Mouse (Mus musculus) small intestine, adult 2 months (tissue): ENCODE data around the gene Abcb4.

ENCODE experiments used
- CTCF ChIP-seq: fragments of 200-500 bp; IDR thresholded peaks from 2 replicates; pipeline ENCODE4 v1.5.1; 2012; ENCODE audit warnings: low read depth, mild to moderate bottlenecking, control low read depth, inconsistent platforms, low read length, moderate library complexity, mixed read lengths; ENCODE audit not compliant: insufficient replicate concordance, insufficient read length; ENCODE audit errors: extremely low read depth
- POLR2A ChIP-seq: fragments of 200-500 bp; IDR thresholded peaks from 2 replicates; pipeline ENCODE4 v1.6.1; 2012; ENCODE audit warnings: low read depth, mild to moderate bottlenecking, control low read depth, inconsistent platforms, low read length, moderate library complexity

DNA sequence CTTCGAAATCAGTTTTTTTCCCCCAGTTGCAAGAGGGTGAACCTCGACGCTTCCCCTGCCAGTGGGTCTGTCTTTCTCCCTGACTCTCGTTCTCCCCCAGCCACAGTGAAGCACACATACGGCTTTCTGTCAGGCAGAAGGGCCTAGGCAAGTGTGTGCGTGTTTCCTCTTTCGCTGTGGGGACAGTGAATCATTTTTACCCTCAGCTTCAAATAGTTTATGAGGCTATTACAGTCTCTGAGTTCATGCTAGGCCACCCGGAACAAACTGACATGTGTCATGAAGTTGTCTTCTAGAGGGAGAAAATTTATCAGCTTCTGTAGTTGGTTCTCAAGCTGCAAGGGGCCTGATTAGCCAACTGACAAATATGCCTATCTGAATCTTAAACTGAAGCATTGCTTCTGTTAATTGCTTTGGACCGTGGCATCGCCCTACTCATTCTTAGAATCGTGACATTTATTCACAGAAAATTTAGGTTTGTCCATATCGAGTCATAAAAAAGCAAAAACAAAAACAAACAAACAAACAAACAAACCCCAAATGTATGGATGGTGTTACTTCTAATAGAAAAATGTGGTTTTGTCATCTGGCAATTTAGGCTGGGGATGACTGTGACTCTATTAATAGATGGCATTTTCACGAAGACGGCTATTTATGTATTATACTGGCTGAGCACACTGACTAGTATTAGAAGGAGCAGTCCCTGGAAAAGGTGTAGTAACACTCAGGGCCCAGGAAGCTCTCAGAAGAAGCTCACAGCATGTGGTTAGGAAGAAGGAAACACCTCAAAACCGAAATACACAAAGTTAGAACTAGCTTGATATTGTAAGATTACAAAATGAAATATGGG is 1.3 kb downstream of the Abcb4 start:
- no peak for TF ChIP-seq CTCF
- TF ChIP-seq POLR2A, result no peak
